Mouse (Mus musculus): ENCODE measurements at regions not wholly inside any gene's neighbourhood (a gene's known extent, or its start where the extent isn't known, plus 50 kb on each side); places are given as distances from the start of the nearest gene placed in this dataset.

DNA sequence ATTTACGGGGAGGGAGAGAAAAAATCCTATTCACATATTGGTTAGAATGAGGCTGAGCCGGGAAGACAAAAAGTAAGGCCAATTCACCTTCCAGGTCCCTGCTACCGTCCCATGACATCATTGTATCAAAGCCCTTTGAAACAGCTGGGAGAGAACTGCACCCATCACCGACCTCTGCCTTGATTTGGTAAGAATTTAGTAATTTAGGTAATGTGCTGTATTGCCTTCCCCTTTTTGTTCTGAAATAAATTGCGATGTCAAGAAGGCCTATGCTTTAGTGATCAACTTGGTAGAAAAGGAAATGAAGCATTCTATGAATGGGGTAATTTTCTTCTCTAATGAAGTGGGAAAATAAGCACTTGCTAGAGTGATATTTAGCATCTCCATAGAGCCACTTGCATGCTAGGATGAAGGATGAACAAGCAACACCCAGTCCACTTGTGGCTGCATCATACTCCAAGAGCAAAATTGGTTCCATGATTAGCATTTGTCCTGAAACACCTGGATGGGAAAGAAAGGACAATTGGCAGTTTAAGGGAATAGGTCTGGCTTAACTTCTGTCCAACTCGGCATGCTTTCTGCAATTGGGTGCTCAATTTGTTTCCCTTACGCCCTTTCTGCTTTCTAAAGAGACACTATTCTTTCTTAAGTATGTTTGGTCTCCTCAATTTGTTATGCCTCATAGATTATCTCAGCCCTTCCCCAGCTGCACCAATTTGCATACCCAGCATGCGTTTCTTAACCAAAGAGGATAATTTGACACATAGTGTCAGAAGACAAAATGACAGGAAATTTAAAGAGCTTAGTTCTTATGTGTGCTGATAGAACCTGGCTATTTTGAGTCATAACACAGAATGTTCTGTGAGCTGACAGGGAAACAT is 114.2 kb upstream of the Kitl start:
- Histone ChIP-seq H3K9me3 (replicated peaks; ENCODE audit: low read length) (peaks cover 26% of the 10 kb centered on the region), H3K27ac (ENCODE audit: insufficient read depth, low read depth) (no peak overlapping the region), H3K4me3 (replicated peaks in 1 of 3; ENCODE audit: low read depth in 2 of 3, low read length in 2 of 3, poor library complexity in 1 of 3) (no peak overlapping the region), H3K4me2 (ENCODE audit: insufficient read depth, low read depth, poor library complexity, severe bottlenecking) (no peak overlapping the region), H3K9ac (ENCODE audit: insufficient read depth, low read depth) (no peak overlapping the region), H3K79me2 (replicated peaks; ENCODE audit: control insufficient read depth, extremely low read depth, insufficient read depth, poor library complexity, severe bottlenecking) (no peaks in the 10 kb centered on the region), H3K36me3 (replicated peaks in 1 of 2; ENCODE audit: control insufficient read depth in 1 of 2, insufficient read depth in 1 of 2, low read length in 1 of 2) (no peaks in the 10 kb centered on the region), H3K27me3 (replicated peaks) (no peaks in the 10 kb centered on the region), H3K4me1 (ENCODE audit: control insufficient read depth in 1 of 2, insufficient read depth in 2 of 2) (no peaks in the 10 kb centered on the region)
- TF ChIP-seq BHLHE40 (IDR thresholded peaks at IDR 0.05; ENCODE audit: low read depth, low read length) (no peak), EP300 (IDR thresholded peaks at IDR 0.05; ENCODE audit: low read length) (no peak), ELF1 (IDR thresholded peaks at IDR 0.05; ENCODE audit: low read depth, low read length) (no peak), RCOR1 (conservative IDR thresholded peaks at IDR 0.05; ENCODE audit: low read depth, low read length) (no peak), KAT2A (IDR thresholded peaks at IDR 0.05; ENCODE audit: insufficient replicate concordance, low read length) (no peak), TCF12 (IDR thresholded peaks at IDR 0.05; ENCODE audit: low read depth, low read length) (no peak), MAFK (IDR thresholded peaks at IDR 0.05; ENCODE audit: insufficient replicate concordance, low read length) (no peak), MAX (IDR thresholded peaks at IDR 0.05; ENCODE audit: low read length) (no peak), PAX5 (IDR thresholded peaks at IDR 0.05; ENCODE audit: low read length) (no peak), MAZ (IDR thresholded peaks at IDR 0.05; ENCODE audit: low read depth, low read length) (no peak), JUN (IDR thresholded peaks at IDR 0.05; ENCODE audit: insufficient read depth, low read depth, low read length) (no peak), NRF1 (IDR thresholded peaks at IDR 0.05; ENCODE audit: low read depth, low read length) (no peak), GABPA (IDR thresholded peaks at IDR 0.05; ENCODE audit: insufficient replicate concordance, low read depth, low read length) (no peak), MXI1 (IDR thresholded peaks at IDR 0.05; ENCODE audit: low read depth, low read length) (no peak)
- in situ Hi-C loops (cut with MboI; ENCODE audit: low pct_ligation_motif_present, low pct_unique_long_range_greater_than_20kb, low sequenced_read_pairs), result no loop called here
- DNase-seq (ENCODE audit: extremely low read depth), result no peak
- dilution Hi-C loops (cut with MboI; ENCODE audit: extremely low pct_ligation_motif_present, extremely low pct_unique_long_range_greater_than_20kb, low sequenced_read_pairs), result no loop called here

DNA sequence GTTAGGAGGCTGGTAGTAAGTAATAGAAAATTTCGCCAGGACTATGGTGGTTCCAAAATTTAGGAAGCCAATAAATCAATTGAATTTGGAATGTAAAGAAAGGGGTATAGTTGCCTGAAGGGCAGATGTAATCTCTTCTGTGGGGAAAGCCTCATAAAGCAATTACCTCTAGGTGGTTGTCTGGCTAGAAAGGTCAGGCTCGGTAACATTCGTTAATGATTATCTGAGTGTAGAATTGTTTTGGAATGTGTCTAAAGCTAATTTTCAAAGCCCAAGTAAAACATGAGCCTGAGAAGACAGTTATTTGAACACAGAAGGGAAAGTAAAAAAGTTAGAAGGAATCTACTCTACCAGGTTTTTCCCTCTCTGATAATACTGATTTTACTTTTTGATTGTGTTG is 121.4 kb upstream of the Kitl start:
- H3K4me1 ChIP-seq (ENCODE audit: control insufficient read depth in 1 of 2, insufficient read depth in 2 of 2), result no peaks in the 10 kb centered on the region
- no peak overlapping the region for H3K27ac ChIP-seq (ENCODE audit: insufficient read depth, low read depth)
- no peaks in the 10 kb centered on the region for H3K79me2 ChIP-seq (replicated peaks; ENCODE audit: control insufficient read depth, extremely low read depth, insufficient read depth, poor library complexity, severe bottlenecking)
- TF ChIP-seq RCOR1 (conservative IDR thresholded peaks at IDR 0.05; ENCODE audit: low read depth, low read length) (no peak), NRF1 (IDR thresholded peaks at IDR 0.05; ENCODE audit: low read depth, low read length) (no peak)
- peaks cover 30% of the 10 kb centered on the region for H3K9me3 ChIP-seq (replicated peaks; ENCODE audit: low read length)
- dilution Hi-C loops (cut with MboI; ENCODE audit: extremely low pct_ligation_motif_present, extremely low pct_unique_long_range_greater_than_20kb, low sequenced_read_pairs) (no loop called here), in situ Hi-C loops (cut with MboI; ENCODE audit: low pct_ligation_motif_present, low pct_unique_long_range_greater_than_20kb, low sequenced_read_pairs) (no loop called here)
- no peak overlapping the region for H3K4me2 ChIP-seq (ENCODE audit: insufficient read depth, low read depth, poor library complexity, severe bottlenecking)
- H3K36me3 ChIP-seq (replicated peaks in 1 of 2; ENCODE audit: control insufficient read depth in 1 of 2, insufficient read depth in 1 of 2, low read length in 1 of 2), result no peaks in the 10 kb centered on the region
- no peaks in the 10 kb centered on the region for H3K27me3 ChIP-seq (replicated peaks)
- H3K4me3 ChIP-seq (replicated peaks in 1 of 3; ENCODE audit: low read depth in 2 of 3, low read length in 2 of 3, poor library complexity in 1 of 3), result no peak overlapping the region
- H3K9ac ChIP-seq (ENCODE audit: insufficient read depth, low read depth), result no peak overlapping the region
- no peak for DNase-seq (ENCODE audit: extremely low read depth)

Measured in CH12.LX (cell line).